Mouse (Mus musculus): Measurements from ENCODE around the gene Inhbc.

DNA sequence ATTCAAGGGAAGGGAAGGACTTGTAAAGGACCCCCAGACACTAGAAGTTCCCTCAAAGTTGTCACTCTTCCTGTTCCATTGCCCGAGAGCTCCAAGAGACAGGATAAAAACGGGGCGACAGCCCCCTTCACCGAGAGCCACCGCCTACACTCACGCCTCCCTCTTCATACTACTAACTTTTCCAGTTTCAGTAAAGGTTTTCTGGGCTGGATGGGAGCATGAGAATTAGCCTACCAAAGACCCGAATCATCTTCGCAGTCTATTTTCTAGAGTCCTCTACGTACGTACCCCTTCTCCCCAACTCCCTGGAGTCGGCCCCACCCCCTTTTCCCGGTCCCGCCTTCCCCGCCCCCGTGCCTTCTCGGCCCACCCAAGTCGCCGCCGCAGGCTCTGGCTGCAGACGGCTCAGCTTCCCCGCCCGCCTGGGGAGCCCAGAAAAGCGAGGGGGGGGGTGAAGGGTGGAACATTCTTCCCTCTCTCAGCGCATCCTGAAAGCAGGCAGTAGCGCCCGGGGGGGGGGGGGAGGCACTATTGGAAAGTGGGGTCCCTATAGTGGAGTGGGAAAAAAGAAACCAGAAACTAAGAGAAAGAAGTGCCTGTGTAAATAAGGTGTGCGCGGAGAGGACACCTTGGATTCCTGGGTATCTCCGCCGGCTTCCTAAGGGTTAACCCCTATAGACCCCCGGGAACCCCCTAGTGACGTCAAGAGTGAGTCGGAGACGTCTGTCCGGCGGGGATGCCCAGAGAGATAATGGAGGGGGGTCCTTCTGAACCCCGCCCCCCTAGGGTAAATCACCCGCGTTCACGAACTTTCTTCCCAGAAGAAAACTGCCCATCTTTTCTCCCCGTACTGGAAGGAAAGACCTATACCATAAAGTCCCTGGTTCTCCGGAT, 30.3 kb downstream of the Inhbc start:
- TF ChIP-seq CTCF (IDR thresholded peaks at IDR 0.05; ENCODE audit: low read depth) (no peak), EP300 (IDR thresholded peaks at IDR 0.05; ENCODE audit: low read depth) (no peak)

All from heart, postnatal 0 days (tissue).